Mouse (Mus musculus) stomach, postnatal 0 days (tissue): ENCODE measurements around the gene Heatr6. TPM values are rescaled to one million over a fixed set of nuclear protein-coding genes. Genes with fewer than 3 reads are reported as not detected.

ENCODE experiments used
- ATAC-seq: fragments of 200-750 bp; cut with Nextera tagmentation; 2 replicates; pipeline ENCODE4 v1.8.0; 2017; ENCODE audit not compliant: low FRiP score, low TSS enrichment
- DNase-seq: peaks from one replicate; pipeline ENCODE4 v3.0.0-alpha.2; 2016; ENCODE audit warnings: low spot score
- H3K27ac ChIP-seq: fragments of 300-500 bp; sonication (generic); replicated peaks from 2 replicates; pipeline ENCODE4 v1.5.1; 2014; ENCODE audit warnings: mild to moderate bottlenecking, control low read depth
- H3K27me3 ChIP-seq: fragments of 300-500 bp; sonication (generic); 2 replicates; pipeline ENCODE4 v1.6.1; 2014; ENCODE audit warnings: low read length; ENCODE audit not compliant: control insufficient read depth, insufficient read depth
- H3K36me3 ChIP-seq: fragments of 300-500 bp; sonication (generic); 2 replicates; pipeline ENCODE4 v1.6.1; 2014; ENCODE audit warnings: low read length, mixed read lengths; ENCODE audit not compliant: control insufficient read depth, insufficient read depth
- H3K4me1 ChIP-seq: fragments of 300-500 bp; sonication (generic); replicated peaks from 2 replicates; pipeline ENCODE4 v1.6.1; 2014; ENCODE audit warnings: antibody characterized with exemption; ENCODE audit not compliant: control insufficient read depth, insufficient read depth
- H3K4me2 ChIP-seq: fragments of 300-500 bp; sonication (generic); replicated peaks from 2 replicates; pipeline ENCODE4 v1.6.1; 2014; ENCODE audit warnings: low read depth, mild to moderate bottlenecking, control low read depth, moderate library complexity
- H3K4me3 ChIP-seq: fragments of 300-500 bp; sonication (generic); 2 replicates; pipeline ENCODE4 v1.5.1; 2014; ENCODE audit warnings: low read depth, low read length, control low read depth
- H3K9ac ChIP-seq: fragments of 300-500 bp; sonication (generic); 2 replicates; pipeline ENCODE4 v1.6.1; 2014; ENCODE audit warnings: mild to moderate bottlenecking, low read length, control low read depth, mixed read lengths
- H3K9me3 ChIP-seq: fragments of 300-500 bp; sonication (generic); 2 replicates; pipeline ENCODE4 v1.6.1; 2016; ENCODE audit warnings: low read length; ENCODE audit not compliant: control insufficient read depth
- CTCF ChIP-seq: IDR thresholded peaks from 2 replicates; pipeline ENCODE4 v1.5.1; 2016; ENCODE audit warnings: antibody characterized with exemption, low read depth, mild to moderate bottlenecking, moderate library complexity
- EP300 ChIP-seq: optimal IDR thresholded peaks from 2 replicates; pipeline ENCODE3; 2016; ENCODE audit warnings: antibody characterized with exemption
- WGBS: fragments of 180-500 bp; shearing (Covaris S2); extraction: QIAGEN DNeasy Blood & Tissue Kit; methylation state at CpG from one replicate; pipeline ENCODE4 v1.1.7; 2014; 5-methylcytosine and 5-hydroxymethylcytosine counted together
- polyA plus RNA-seq: library from polyadenylated mRNA; unstranded; fragments of >200 nt; fragmentation: Nextera tagmentation; extraction: Ambion mirVana; gene quantifications from 2 replicates; pipeline ENCODE4 v1.2.1, GENCODE M21; 2015

Gene Heatr6
- polyA plus RNA-seq, 1 experiment from 2014 or later, result 9.2 TPM

GRCm38 (mm10) chr11:83817048-83817447 lies 63.6 kb downstream of the Heatr6 start:
- WGBS, result 76% methylated on average over 6 of the region's 6 CpGs
- Histone ChIP-seq H3K36me3 (no peaks in the 10 kb centered on the region), H3K9me3 (no peaks in the 10 kb centered on the region), H3K27ac (no peak overlapping the region), H3K27me3 (no peaks in the 10 kb centered on the region), H3K9ac (no peak overlapping the region), H3K4me2 (no peak overlapping the region), H3K4me3 (no peak overlapping the region), H3K4me1 (no peaks in the 10 kb centered on the region)
- TF ChIP-seq CTCF (no peak), EP300 (no peak)
- ATAC-seq (no peak), DNase-seq (no peak)

- Histone ChIP-seq H3K9ac (no peak overlapping the region), H3K36me3 (no peaks in the 10 kb centered on the region), H3K9me3 (no peaks in the 10 kb centered on the region), H3K4me2 (no peak overlapping the region), H3K4me1 (no peaks in the 10 kb centered on the region), H3K27me3 (no peaks in the 10 kb centered on the region), H3K4me3 (no peak overlapping the region), H3K27ac (no peak overlapping the region)
- ATAC-seq, result no peak; the same call in 1 of the 2 replicates
- DNase-seq, result no peak
- TF ChIP-seq CTCF, result no peak
- 54% methylated on average over 4 of the region's 4 CpGs for WGBS
These were observed 64.5 kb downstream of the Heatr6 start for GRCm38 (mm10) chr11:83817994-83818393.

GRCm38 (mm10) chr11:83818591-83819127 lies 65.2 kb downstream of the Heatr6 start:
- no peak overlapping the region for H3K4me2 ChIP-seq
- no peaks in the 10 kb centered on the region for H3K36me3 ChIP-seq
- TF ChIP-seq CTCF (peak; percentile 18), EP300 (no peak)
- no peaks in the 10 kb centered on the region for H3K9me3 ChIP-seq
- no peaks in the 10 kb centered on the region for H3K27me3 ChIP-seq
- no peak overlapping the region for H3K9ac ChIP-seq
- no peak overlapping the region for H3K27ac ChIP-seq
- DNase-seq, result no peak
- WGBS, result 46% methylated on average over 9 of the region's 9 CpGs
- ATAC-seq, result no peak
- H3K4me1 ChIP-seq, result no peaks in the 10 kb centered on the region
- H3K4me3 ChIP-seq, result no peak overlapping the region

- ATAC-seq (peak; percentile 83), DNase-seq (peak; percentile 80)
- no peak overlapping the region for H3K4me3 ChIP-seq
- H3K4me2 ChIP-seq, result no peak overlapping the region
- no peaks in the 10 kb centered on the region for H3K27me3 ChIP-seq
- H3K27ac ChIP-seq, result no peak overlapping the region
- no peak overlapping the region for H3K9ac ChIP-seq
- TF ChIP-seq CTCF (no peak), EP300 (no peak)
- no peaks in the 10 kb centered on the region for H3K4me1 ChIP-seq
- H3K36me3 ChIP-seq, result no peaks in the 10 kb centered on the region
- 53% methylated on average over 10 of the region's 10 CpGs for WGBS
- no peaks in the 10 kb centered on the region for H3K9me3 ChIP-seq
These were observed 66.4 kb downstream of the Heatr6 start for GRCm38 (mm10) chr11:83819806-83820483.

- H3K27ac ChIP-seq, result no peak overlapping the region
- no peak overlapping the region for H3K4me2 ChIP-seq
- DNase-seq, result no peak
- TF ChIP-seq CTCF (no peak), EP300 (no peak)
- no peaks in the 10 kb centered on the region for H3K27me3 ChIP-seq
- no peak overlapping the region for H3K4me3 ChIP-seq
- H3K9ac ChIP-seq, result no peak overlapping the region
- H3K4me1 ChIP-seq, result no peaks in the 10 kb centered on the region
- no peaks in the 10 kb centered on the region for H3K9me3 ChIP-seq
- no peak for ATAC-seq
- 94% methylated on average over 3 of the region's 3 CpGs for WGBS
- no peaks in the 10 kb centered on the region for H3K36me3 ChIP-seq
These were observed 72.6 kb downstream of the Heatr6 start for GRCm38 (mm10) chr11:83826142-83826541.

- Histone ChIP-seq H3K9me3 (no peaks in the 10 kb centered on the region), H3K4me3 (no peak overlapping the region), H3K36me3 (no peaks in the 10 kb centered on the region), H3K4me2 (no peak overlapping the region), H3K27ac (no peak overlapping the region), H3K9ac (no peak overlapping the region), H3K4me1 (no peaks in the 10 kb centered on the region), H3K27me3 (no peaks in the 10 kb centered on the region)
- DNase-seq, result no peak
- no peak for ATAC-seq
- TF ChIP-seq CTCF, result no peak
- TF ChIP-seq EP300, result no peak
- 74% methylated on average over 8 of the region's 8 CpGs for WGBS
These were observed 75.2 kb downstream of the Heatr6 start for GRCm38 (mm10) chr11:83828553-83829142.
